Comparison of ENCODE assay signal across 2 mouse cellular contexts in genomic region chr17:50197572-50197971, GRCm38 (mm10).
TF ChIP-seq lines count a peak whose summit lies in the region.

No protein-coding gene starts in this region.

TF ChIP-seq in CH12.LX, 34 proteins besides CTCF, POLR2A, EP300 and RAD21 (continued from another document):
- TF ChIP-seq E2F4 (IDR thresholded peaks at IDR 0.05; ENCODE audit: insufficient replicate concordance, low read depth, low read length): no peak
- no peak for TF ChIP-seq ZNF384 (IDR thresholded peaks at IDR 0.05; ENCODE audit: low read depth, low read length)
- no peak for TF ChIP-seq TBP (conservative IDR thresholded peaks at IDR 0.05; ENCODE audit: low read depth, low read length)
- TF ChIP-seq RCOR1 (conservative IDR thresholded peaks at IDR 0.05; ENCODE audit: low read depth, low read length): no peak
- no peak for TF ChIP-seq CHD2 (IDR thresholded peaks at IDR 0.05; ENCODE audit: low read length)
- no peak for TF ChIP-seq MAX (IDR thresholded peaks at IDR 0.05; ENCODE audit: low read length)
TF ChIP-seq in CH12.LX: peak in this region for 0.

TF ChIP-seq in MEL, 35 proteins besides CTCF, POLR2A, EP300 and RAD21 (continued from another document):
- TF ChIP-seq SIN3A (IDR thresholded peaks at IDR 0.05; ENCODE audit: low read length): no peak
- no peak for TF ChIP-seq POLR2AphosphoS5 (IDR thresholded peaks at IDR 0.05; ENCODE audit: borderline replicate concordance, low read depth, low read length)
- no peak for TF ChIP-seq MAX (IDR thresholded peaks at IDR 0.05; ENCODE audit: low read length)
- TF ChIP-seq UBTF (IDR thresholded peaks at IDR 0.05; ENCODE audit: borderline replicate concordance, insufficient read depth, low read depth, low read length): no peak
- TF ChIP-seq JUND (IDR thresholded peaks at IDR 0.05; ENCODE audit: low read depth, low read length): no peak
- TF ChIP-seq MYB (IDR thresholded peaks at IDR 0.05; ENCODE audit: low read depth, low read length): no peak
- TF ChIP-seq MYC (IDR thresholded peaks at IDR 0.05; ENCODE audit: low read depth, low read length): no peak
- TF ChIP-seq CHD2 (IDR thresholded peaks at IDR 0.05; ENCODE audit: low read length): no peak
- peak; percentile 50; the same call in 1 of the 2 replicates for TF ChIP-seq RCOR1 (IDR thresholded peaks at IDR 0.05; ENCODE audit: low read depth, low read length)
- TF ChIP-seq TCF12 (IDR thresholded peaks at IDR 0.05; ENCODE audit: low read depth, low read length): peak; percentile 63
